Mouse (Mus musculus) bone marrow macrophage, adult 2 months (primary cell): Measurements from ENCODE around the gene Nup210.

Experiments used
- CTCF ChIP-seq: IDR thresholded peaks from 2 replicates; pipeline ENCODE4 v1.5.1; 2012; ENCODE audit warnings: low read depth, mild to moderate bottlenecking, low read length, moderate library complexity
- POLR2A ChIP-seq: IDR thresholded peaks from 2 replicates; pipeline ENCODE4 v1.6.1; 2012; ENCODE audit warnings: mild to moderate bottlenecking, low read depth, low read length, borderline replicate concordance

- no peak for TF ChIP-seq CTCF
- TF ChIP-seq POLR2A = no peak
Observed at GRCm38 (mm10) chr6:91020810-91021209, 95.8 kb downstream of the Nup210 start.
